Mouse (Mus musculus) intestine, embryonic 14.5 days (tissue): ENCODE results near the gene Tfr2. TPM values are rescaled to one million over a fixed set of nuclear protein-coding genes. Genes with fewer than 3 reads are reported as not detected.
A peak's percentile ranks its signal among the peaks of the same experiment; 100 is the strongest.

Source experiments
- microRNA-seq: library from miRNA; unstranded; fragments of <30 nt; microRNA quantifications from one replicate; pipeline ENCODE4, GENCODE M21; 2016
- polyA plus RNA-seq: library from polyadenylated mRNA; unstranded; fragments of >200 nt; fragmentation: Nextera tagmentation; extraction: Ambion mirVana; gene quantifications from 2 replicates; pipeline ENCODE4 v1.2.1, GENCODE M21; 2014

The Tfr2 gene
- polyA plus RNA-seq, 1 experiment from 2014 or later = 0.34 TPM

Small RNA genes lying within 50 kb of the gene (microRNA-seq; reads per million reads assigned to microRNA genes)
- gene Mir6418 = 1.3 reads per million, percentile 13 among the genes with 10 or more reads in this experiment

Other genes with a start within 250 kb of the Tfr2 start
- 7.9 and 9.5 TPM in 2 replicates for gene Slc12a9, start 236.2 kb upstream of the Tfr2 start, polyA plus RNA-seq
- gene Ephb4, start 219.7 kb upstream of the Tfr2 start, polyA plus RNA-seq = 48.2 and 51.3 TPM in 2 replicates
- gene Zan, start 92.8 kb upstream of the Tfr2 start, polyA plus RNA-seq = 0.90 and 0.93 TPM in 2 replicates
- gene Pop7, start 67.3 kb upstream of the Tfr2 start, polyA plus RNA-seq = 58.8 and 65.1 TPM in 2 replicates
- 12.1 and 13.5 TPM in 2 replicates for gene Gigyf1, start 51.3 kb upstream of the Tfr2 start, polyA plus RNA-seq
- 0.71 and 0.80 TPM in 2 replicates for gene Epo, start 36.6 kb upstream of the Tfr2 start, polyA plus RNA-seq
- gene Gnb2, start 36.3 kb upstream of the Tfr2 start, polyA plus RNA-seq = 390 and 430 TPM in 2 replicates
- 3.5 and 6.7 TPM in 2 replicates for gene Actl6b, start 16.3 kb upstream of the Tfr2 start, polyA plus RNA-seq
- 29.0 and 29.4 TPM in 2 replicates for gene Mospd3, start 31.2 kb downstream of the Tfr2 start, polyA plus RNA-seq
- gene Pcolce, start 43.9 kb downstream of the Tfr2 start, polyA plus RNA-seq = 112 and 126 TPM in 2 replicates
- 0.11 and 0.28 TPM in 2 replicates for gene Fbxo24, start 59.2 kb downstream of the Tfr2 start, polyA plus RNA-seq
- gene Lrch4, start 59.3 kb downstream of the Tfr2 start, polyA plus RNA-seq = 31.2 and 35.3 TPM in 2 replicates
- 9.2 and 10.1 TPM in 2 replicates for gene Gm20605, start 59.3 kb downstream of the Tfr2 start, polyA plus RNA-seq
- gene Sap25, start 71.5 kb downstream of the Tfr2 start, polyA plus RNA-seq = 6.9 and 10.2 TPM in 2 replicates
- gene Irs3, start 75.9 kb downstream of the Tfr2 start, polyA plus RNA-seq = 0.08 TPM in 1 of 2 replicates, not detected in the other
- gene Agfg2, start 114.9 kb downstream of the Tfr2 start, polyA plus RNA-seq = 16.0 and 16.4 TPM in 2 replicates
- gene Nyap1, start 171.8 kb downstream of the Tfr2 start, polyA plus RNA-seq = 1.5 and 1.9 TPM in 2 replicates
- 121 and 125 TPM in 2 replicates for gene Tsc22d4, start 175.9 kb downstream of the Tfr2 start, polyA plus RNA-seq
- 25.5 and 35.4 TPM in 2 replicates for gene Ppp1r35, start 209.0 kb downstream of the Tfr2 start, polyA plus RNA-seq
- 12.1 and 15.4 TPM in 2 replicates for gene Mepce, start 217.8 kb downstream of the Tfr2 start, polyA plus RNA-seq
- gene Zcwpw1, start 218.0 kb downstream of the Tfr2 start, polyA plus RNA-seq = 14.4 and 17.9 TPM in 2 replicates